Mouse (Mus musculus): Measurements from ENCODE around the gene B4galnt4. TPM values are rescaled to one million over a fixed set of nuclear protein-coding genes. Genes with fewer than 3 reads are reported as not detected.
"Not testable (repeated sequence)": the region's sequence is repeated elsewhere in the genome, so short reads cannot be mapped to it uniquely, and the experiment has no call there.

The B4galnt4 gene
- polyA plus RNA-seq, 1 experiment from 2014 or later: 45.3 TPM

- Histone ChIP-seq H3K9ac (replicated peaks) (no peak overlapping the region), H3K4me1 (peaks cover 15% of the 10 kb centered on the region), H3K27me3 (no peaks in the 10 kb centered on the region), H3K9me3 (no peaks in the 10 kb centered on the region), H3K4me2 (replicated peaks) (no peak overlapping the region), H3K4me3 (no peak overlapping the region), H3K36me3 (no peaks in the 10 kb centered on the region), H3K27ac (replicated peaks) (no peak overlapping the region)
- ATAC-seq (ENCODE audit: low FRiP score, low read depth): no peak
- 42% methylated on average over 3 of the region's 3 CpGs for WGBS
These were observed 30.5 kb upstream of the B4galnt4 start for GRCm38 (mm10) chr7:141030390-141030789.

GRCm38 (mm10) chr7:141032458-141033167 lies 28.3 kb upstream of the B4galnt4 start:
- no peaks in the 10 kb centered on the region for H3K27me3 ChIP-seq
- no peak overlapping the region for H3K27ac ChIP-seq (replicated peaks)
- no peaks in the 10 kb centered on the region for H3K9me3 ChIP-seq
- 84% methylated on average over 9 of the region's 9 CpGs for WGBS
- no peak overlapping the region for H3K4me3 ChIP-seq
- H3K9ac ChIP-seq (replicated peaks): no peak overlapping the region
- no peaks in the 10 kb centered on the region for H3K4me1 ChIP-seq
- H3K36me3 ChIP-seq: no peaks in the 10 kb centered on the region
- ATAC-seq (ENCODE audit: low FRiP score, low read depth): no peak
- no peak overlapping the region for H3K4me2 ChIP-seq (replicated peaks)

GRCm38 (mm10) chr7:141036624-141037023 lies 24.3 kb upstream of the B4galnt4 start:
- H3K4me3 ChIP-seq; H3K9ac ChIP-seq (replicated peaks); H3K4me2 ChIP-seq (replicated peaks); H3K36me3 ChIP-seq; H3K27ac ChIP-seq (replicated peaks); H3K9me3 ChIP-seq; H3K27me3 ChIP-seq; ATAC-seq (ENCODE audit: low FRiP score, low read depth); H3K4me1 ChIP-seq: not testable (repeated sequence)
- WGBS: 84% methylated on average over 1 of the region's 2 CpGs

- no peak for ATAC-seq (ENCODE audit: low FRiP score, low read depth)
- no peak overlapping the region for H3K27ac ChIP-seq (replicated peaks)
- H3K4me3 ChIP-seq: no peak overlapping the region
- 84% methylated on average over 20 of the region's 21 CpGs for WGBS
- H3K9ac ChIP-seq (replicated peaks): no peak overlapping the region
- H3K9me3 ChIP-seq: no peaks in the 10 kb centered on the region
- H3K4me2 ChIP-seq (replicated peaks): no peak overlapping the region
- no peaks in the 10 kb centered on the region for H3K36me3 ChIP-seq
- 0 out of 2 replicates have a peak, but pooled peaks cover 3% of the 10 kb centered on the region for H3K4me1 ChIP-seq
- H3K27me3 ChIP-seq: no peaks in the 10 kb centered on the region
These were observed 22.5 kb upstream of the B4galnt4 start for GRCm38 (mm10) chr7:141038090-141039032.

GRCm38 (mm10) chr7:141039386-141040107 lies 21.4 kb upstream of the B4galnt4 start:
- Histone ChIP-seq H3K4me2 (replicated peaks) (no peak overlapping the region), H3K9me3 (no peaks in the 10 kb centered on the region), H3K9ac (replicated peaks) (no peak overlapping the region), H3K27me3 (no peaks in the 10 kb centered on the region), H3K4me3 (no peak overlapping the region), H3K36me3 (no peaks in the 10 kb centered on the region), H3K27ac (replicated peaks) (no peak overlapping the region), H3K4me1 (0 out of 2 replicates have a peak, but pooled peaks cover 3% of the 10 kb centered on the region)
- 87% methylated on average over 4 of the region's 4 CpGs for WGBS
- ATAC-seq (ENCODE audit: low FRiP score, low read depth): no peak

GRCm38 (mm10) chr7:141040867-141041606 lies 19.9 kb upstream of the B4galnt4 start:
- ATAC-seq (ENCODE audit: low FRiP score, low read depth): no peak
- WGBS: 50% methylated on average over 6 of the region's 9 CpGs
- Histone ChIP-seq H3K27ac (replicated peaks) (peak overlapping the region; percentile 42; the same call in 1 of the 2 replicates), H3K4me2 (replicated peaks) (peak overlapping the region; percentile 25; the same call in 1 of the 2 replicates), H3K36me3 (no peaks in the 10 kb centered on the region), H3K4me3 (no peak overlapping the region), H3K27me3 (no peaks in the 10 kb centered on the region), H3K9me3 (no peaks in the 10 kb centered on the region), H3K4me1 (0 out of 2 replicates have a peak, but pooled peaks cover 3% of the 10 kb centered on the region), H3K9ac (replicated peaks) (no peak overlapping the region)

- H3K9me3 ChIP-seq: no peaks in the 10 kb centered on the region
- H3K27me3 ChIP-seq: no peaks in the 10 kb centered on the region
- 0 out of 2 replicates have a peak overlapping the region, but pooled peaks have one; percentile 39 for H3K27ac ChIP-seq (replicated peaks)
- 37% methylated on average over 5 of the region's 5 CpGs for WGBS
- ATAC-seq (ENCODE audit: low FRiP score, low read depth): peak; percentile 65; the same call in 1 of the 2 replicates
- H3K36me3 ChIP-seq: no peaks in the 10 kb centered on the region
- 0 out of 2 replicates have a peak, but pooled peaks cover 3% of the 10 kb centered on the region for H3K4me1 ChIP-seq
- no peak overlapping the region for H3K4me2 ChIP-seq (replicated peaks)
- no peak overlapping the region for H3K9ac ChIP-seq (replicated peaks)
- no peak overlapping the region for H3K4me3 ChIP-seq
These were observed 19.2 kb upstream of the B4galnt4 start for GRCm38 (mm10) chr7:141041661-141042060.

- H3K4me1 ChIP-seq: peaks cover 8% of the 10 kb centered on the region
- H3K27ac ChIP-seq (replicated peaks): no peak overlapping the region
- no peak overlapping the region for H3K4me2 ChIP-seq (replicated peaks)
- no peaks in the 10 kb centered on the region for H3K36me3 ChIP-seq
- H3K9ac ChIP-seq (replicated peaks): no peak overlapping the region
- H3K9me3 ChIP-seq: no peaks in the 10 kb centered on the region
- WGBS: 52% methylated on average over 4 of the region's 4 CpGs
- no peak for ATAC-seq (ENCODE audit: low FRiP score, low read depth)
- H3K27me3 ChIP-seq: 0 out of 2 replicates have a peak, but pooled peaks cover 4% of the 10 kb centered on the region
- H3K4me3 ChIP-seq: no peak overlapping the region
These were observed 18.4 kb upstream of the B4galnt4 start for GRCm38 (mm10) chr7:141042539-141042938.

- H3K9me3 ChIP-seq: no peaks in the 10 kb centered on the region
- H3K36me3 ChIP-seq: no peaks in the 10 kb centered on the region
- H3K27ac ChIP-seq (replicated peaks): no peak overlapping the region
- H3K9ac ChIP-seq (replicated peaks): no peak overlapping the region
- ATAC-seq (ENCODE audit: low FRiP score, low read depth): no peak
- H3K4me2 ChIP-seq (replicated peaks): 0 out of 2 replicates have a peak overlapping the region, but pooled peaks have one; percentile 73
- peaks cover 13% of the 10 kb centered on the region for H3K4me1 ChIP-seq
- 0 out of 2 replicates have a peak, but pooled peaks cover 5% of the 10 kb centered on the region for H3K27me3 ChIP-seq
- WGBS: 72% methylated on average over 6 of the region's 6 CpGs
- H3K4me3 ChIP-seq: no peak overlapping the region
These were observed 13.8 kb upstream of the B4galnt4 start for GRCm38 (mm10) chr7:141046931-141047580.

- H3K4me2 ChIP-seq (replicated peaks): peak overlapping the region; percentile 73
- 0 out of 2 replicates have a peak, but pooled peaks cover 5% of the 10 kb centered on the region for H3K27me3 ChIP-seq
- peak overlapping the region; percentile 43; the same call in 1 of the 2 replicates for H3K9ac ChIP-seq (replicated peaks)
- WGBS: 5% methylated on average over 15 of the region's 19 CpGs
- no peaks in the 10 kb centered on the region for H3K9me3 ChIP-seq
- no peaks in the 10 kb centered on the region for H3K36me3 ChIP-seq
- H3K4me1 ChIP-seq: peaks cover 13% of the 10 kb centered on the region
- no peak overlapping the region for H3K27ac ChIP-seq (replicated peaks)
- H3K4me3 ChIP-seq: peak overlapping the region; percentile 36
- peak; percentile 78 for ATAC-seq (ENCODE audit: low FRiP score, low read depth)
These were observed 13.2 kb upstream of the B4galnt4 start for GRCm38 (mm10) chr7:141047581-141048225.
